Comparison of ENCODE assay signal across 20 mouse cellular contexts in the genomic region with DNA sequence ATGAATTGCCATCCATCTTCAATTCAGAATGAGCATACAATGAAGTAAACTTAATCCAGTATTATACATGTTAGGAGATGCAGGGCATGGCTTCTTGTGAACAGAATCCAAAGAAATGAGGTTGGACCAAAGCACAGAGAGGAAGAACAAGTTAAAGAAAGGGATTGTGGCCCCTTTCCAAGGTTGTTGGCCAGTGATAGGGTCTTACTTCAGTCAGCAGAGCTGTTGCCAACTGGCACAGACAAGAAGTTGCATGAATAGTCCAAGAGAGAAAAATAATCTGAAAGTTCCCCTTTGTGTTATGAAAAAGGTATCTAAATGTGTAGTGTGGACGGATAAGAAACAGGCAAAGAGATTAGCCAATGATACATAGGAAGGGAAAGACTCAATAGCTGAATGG.
DNase-seq lines count a peak whose midpoint lies in the region; ATAC-seq lines count a peak whose summit lies in the region.
"Had no signal": no experiment of that assay in that cellular context is flagged by ENCODE, and none has a peak within 500 bp of the region (broad histone marks: within the 10 kb centered on the region; RNA-seq: fewer than 3 reads in every experiment).

No protein-coding gene starts in this region.

- H3K27ac ChIP-seq in embryonic facial prominence, embryonic 14.5 days (replicated peaks; ENCODE audit: low read depth, low read length), result no peak overlapping the region
- H3K27ac ChIP-seq in embryonic facial prominence, embryonic 10.5 days (replicated peaks), result no peak overlapping the region
- H3K27ac ChIP-seq: heart, embryonic 15.5 days; hindbrain, embryonic 14.5 days; limb, embryonic 12.5 days; liver, embryonic 14.5 days; midbrain, embryonic 13.5 days; neural tube, embryonic 15.5 days had no signal

- no peak overlapping the region for H3K4me2 ChIP-seq in embryonic facial prominence, embryonic 14.5 days (ENCODE audit: low read depth, low read length)
- H3K4me2 ChIP-seq: heart, embryonic 15.5 days; hindbrain, embryonic 14.5 days; limb, embryonic 12.5 days; midbrain, embryonic 13.5 days; neural tube, embryonic 15.5 days had no signal

- H3K36me3 ChIP-seq in embryonic facial prominence, embryonic 14.5 days (ENCODE audit: control insufficient read depth, insufficient read depth, low read length), result no peaks in the 10 kb centered on the region
- H3K36me3 ChIP-seq in embryonic facial prominence, embryonic 10.5 days (replicated peaks), result no peaks in the 10 kb centered on the region
- H3K36me3 ChIP-seq: heart, embryonic 15.5 days; limb, embryonic 12.5 days; midbrain, embryonic 13.5 days; neural tube, embryonic 15.5 days had no signal

- 58% methylated on average over 1 of the region's 1 CpGs for WGBS in embryonic facial prominence, embryonic 14.5 days
- 75% methylated on average over 1 of the region's 1 CpGs for WGBS in embryonic facial prominence, embryonic 10.5 days

- DNase-seq in embryonic facial prominence, embryonic 14.5 days (ENCODE audit: low spot score), result peak; percentile 3
- no peak for DNase-seq in embryonic facial prominence, embryonic 10.5 days (ENCODE audit: low spot score)
- DNase-seq in heart, postnatal 10 days, result peak; percentile 18 to 19
- no peak for DNase-seq in heart, postnatal 36 days
- DNase-seq in lung, postnatal 10 days, result peak; percentile 7
- no peak for DNase-seq in lung, postnatal 36 days
- DNase-seq in skeletal muscle tissue, adult 2 months (ENCODE audit: low read depth, low spot score), result peak; percentile 10
- DNase-seq: B cell, adult 2 months; cerebellum, adult 11 months; cerebellum, postnatal 36 days; thymus, adult 18-20 months had no signal

- H3K9ac ChIP-seq in embryonic facial prominence, embryonic 14.5 days (ENCODE audit: low read depth, low read length), result no peak overlapping the region
- H3K9ac ChIP-seq: heart, embryonic 15.5 days; hindbrain, embryonic 14.5 days; limb, embryonic 12.5 days; liver, embryonic 14.5 days; midbrain, embryonic 13.5 days; neural tube, embryonic 15.5 days had no signal

- H3K27me3 ChIP-seq in embryonic facial prominence, embryonic 14.5 days (replicated peaks; ENCODE audit: control insufficient read depth, insufficient read depth, low read length), result no peaks in the 10 kb centered on the region
- no peaks in the 10 kb centered on the region for H3K27me3 ChIP-seq in embryonic facial prominence, embryonic 10.5 days (replicated peaks; ENCODE audit: low read depth, poor library complexity, severe bottlenecking)
- H3K27me3 ChIP-seq: heart, embryonic 15.5 days; limb, embryonic 12.5 days; midbrain, embryonic 13.5 days; neural tube, embryonic 15.5 days had no signal

- intact Hi-C loops in heart, postnatal 10 days (cut with DNase I), result no loop called here
- intact Hi-C loops in heart, postnatal 36 days (cut with DNase I), result no loop called here

- no peaks in the 10 kb centered on the region for H3K9me3 ChIP-seq in embryonic facial prominence, embryonic 14.5 days (ENCODE audit: control insufficient read depth, low read length)
- H3K9me3 ChIP-seq in embryonic facial prominence, embryonic 10.5 days, result no peaks in the 10 kb centered on the region
- H3K9me3 ChIP-seq: heart, embryonic 15.5 days; limb, embryonic 12.5 days; midbrain, embryonic 13.5 days; neural tube, embryonic 15.5 days had no signal

- no peak overlapping the region for H3K4me3 ChIP-seq in embryonic facial prominence, embryonic 14.5 days (ENCODE audit: low read depth, low read length)
- no peak overlapping the region for H3K4me3 ChIP-seq in embryonic facial prominence, embryonic 10.5 days
- H3K4me3 ChIP-seq: erythroblast, embryonic 14.5 days; heart, embryonic 15.5 days; limb, embryonic 12.5 days; midbrain, embryonic 13.5 days; myocyte; neural tube, embryonic 15.5 days had no signal

- no peaks in the 10 kb centered on the region for H3K4me1 ChIP-seq in embryonic facial prominence, embryonic 14.5 days (ENCODE audit: control insufficient read depth, insufficient read depth, low read length)
- no peaks in the 10 kb centered on the region for H3K4me1 ChIP-seq in embryonic facial prominence, embryonic 10.5 days
- H3K4me1 ChIP-seq: heart, embryonic 15.5 days; limb, embryonic 12.5 days; midbrain, embryonic 13.5 days; neural tube, embryonic 15.5 days had no signal

- ATAC-seq in embryonic facial prominence, embryonic 14.5 days (ENCODE audit: low read depth), result no peak
- ATAC-seq: intestine, embryonic 16.5 days; midbrain, embryonic 13.5 days had no signal

Comparison
In these comparisons a context has a peak if more than half of its experiments do, and no peak if none do; other contexts are left out.
1. DNase-seq: peak in embryonic facial prominence, embryonic 14.5 days (single experiment), heart, postnatal 10 days (2 of 2), lung, postnatal 10 days (single experiment) and skeletal muscle tissue, adult 2 months (single experiment); none in embryonic facial prominence, embryonic 10.5 days (single experiment), heart, postnatal 36 days (0 of 2) and lung, postnatal 36 days (single experiment).